Mouse (Mus musculus): Measurements from ENCODE around the gene Srgap2.
"Not testable (repeated sequence)": the region's sequence is repeated elsewhere in the genome, so short reads cannot be mapped to it uniquely, and the experiment has no call there.

The Srgap2 gene

GRCm38 (mm10) chr1:131527281-131528080, at the start of gene Srgap2, which contains the start of gene Fam72a:
Srgap2 (minus strand) TSS chr1:131527352.
Fam72a (plus strand) TSS chr1:131527903.
- DNase-seq, result peak; percentile 98

- peak; percentile 18 for DNase-seq
Observed at GRCm38 (mm10) chr1:131573721-131574120, 46.6 kb upstream of the Srgap2 start.

- no peak for DNase-seq
Observed at GRCm38 (mm10) chr1:131570391-131570790, 43.2 kb upstream of the Srgap2 start.

- no peak for DNase-seq
Observed at GRCm38 (mm10) chr1:131569721-131570120, 42.6 kb upstream of the Srgap2 start.

- not testable (repeated sequence) for DNase-seq
Observed at GRCm38 (mm10) chr1:131566056-131566455, 38.9 kb upstream of the Srgap2 start.

GRCm38 (mm10) chr1:131562081-131562480, 34.9 kb upstream of the Srgap2 start:
- no peak for DNase-seq

GRCm38 (mm10) chr1:131560500-131560899, 33.3 kb upstream of the Srgap2 start:
- DNase-seq, result no peak

GRCm38 (mm10) chr1:131555042-131555812, 28.1 kb upstream of the Srgap2 start:
- peak; percentile 84 for DNase-seq

- DNase-seq, result no peak
Observed at GRCm38 (mm10) chr1:131553428-131553827, 26.3 kb upstream of the Srgap2 start.

GRCm38 (mm10) chr1:131551956-131552355, 24.8 kb upstream of the Srgap2 start:
- DNase-seq, result no peak

GRCm38 (mm10) chr1:131548494-131549365, 21.6 kb upstream of the Srgap2 start:
- peak; percentile 31 for DNase-seq

GRCm38 (mm10) chr1:131546798-131547690, 19.9 kb upstream of the Srgap2 start:
- no peak for DNase-seq

GRCm38 (mm10) chr1:131543886-131544565, 16.9 kb upstream of the Srgap2 start:
- DNase-seq, result no peak

- DNase-seq, result no peak
Observed at GRCm38 (mm10) chr1:131541903-131542302, 14.8 kb upstream of the Srgap2 start.

- DNase-seq, result no peak
Observed at GRCm38 (mm10) chr1:131541431-131541830, 14.3 kb upstream of the Srgap2 start.

- DNase-seq, result no peak
Observed at GRCm38 (mm10) chr1:131540795-131541194, 13.6 kb upstream of the Srgap2 start.

- DNase-seq, result no peak
Observed at GRCm38 (mm10) chr1:131539771-131540170, 12.6 kb upstream of the Srgap2 start.

- DNase-seq, result no peak
Observed at GRCm38 (mm10) chr1:131528561-131529166, 1.5 kb upstream of the Srgap2 start.

- peak; percentile 75 for DNase-seq
Observed at GRCm38 (mm10) chr1:131528081-131528507, 942 bp upstream of the Srgap2 start.

- peak; percentile 73 for DNase-seq
Observed at GRCm38 (mm10) chr1:131526371-131527270, 531 bp downstream of the Srgap2 start.
